Mouse (Mus musculus) brain, adult 2 months (tissue): ENCODE measurements around the gene Srsy.
"Not testable (repeated sequence)": the region's sequence is repeated elsewhere in the genome, so short reads cannot be mapped to it uniquely, and the experiment has no call there.

Experiments
- DNase-seq: peaks from one replicate; pipeline ENCODE4 v3.0.0; 2011; ENCODE audit warnings: low read depth, low spot score

Srsy gene

DNA sequence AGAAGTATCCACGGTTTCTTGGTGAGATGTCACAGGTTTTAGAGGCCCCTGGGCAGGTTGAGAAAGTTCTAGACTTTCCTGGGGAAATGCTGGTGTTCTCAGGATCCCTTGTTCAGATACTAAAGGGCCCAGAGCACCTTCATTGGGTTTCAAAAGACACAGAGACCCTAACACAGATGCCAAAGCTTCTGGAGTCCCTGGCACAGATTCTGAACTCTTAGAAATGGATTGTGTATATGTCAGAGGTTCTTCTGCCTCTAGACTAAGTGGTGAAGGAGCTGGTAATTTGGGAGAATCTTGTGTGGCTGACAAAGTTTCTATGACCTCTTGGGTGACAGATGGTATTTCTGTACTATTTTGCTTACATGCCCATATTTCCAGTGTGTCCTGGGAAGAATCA is at the start of gene Srsy:
TSS of gene Srsy (minus strand) at position 101 of the 400 bp plus-strand sequence.
- not testable (repeated sequence) for DNase-seq
